Mouse (Mus musculus): ENCODE measurements at regions not wholly inside any gene's neighbourhood (a gene's known extent, or its start where the extent isn't known, plus 50 kb on each side); places are given as distances from the start of the nearest gene placed in this dataset.

DNA sequence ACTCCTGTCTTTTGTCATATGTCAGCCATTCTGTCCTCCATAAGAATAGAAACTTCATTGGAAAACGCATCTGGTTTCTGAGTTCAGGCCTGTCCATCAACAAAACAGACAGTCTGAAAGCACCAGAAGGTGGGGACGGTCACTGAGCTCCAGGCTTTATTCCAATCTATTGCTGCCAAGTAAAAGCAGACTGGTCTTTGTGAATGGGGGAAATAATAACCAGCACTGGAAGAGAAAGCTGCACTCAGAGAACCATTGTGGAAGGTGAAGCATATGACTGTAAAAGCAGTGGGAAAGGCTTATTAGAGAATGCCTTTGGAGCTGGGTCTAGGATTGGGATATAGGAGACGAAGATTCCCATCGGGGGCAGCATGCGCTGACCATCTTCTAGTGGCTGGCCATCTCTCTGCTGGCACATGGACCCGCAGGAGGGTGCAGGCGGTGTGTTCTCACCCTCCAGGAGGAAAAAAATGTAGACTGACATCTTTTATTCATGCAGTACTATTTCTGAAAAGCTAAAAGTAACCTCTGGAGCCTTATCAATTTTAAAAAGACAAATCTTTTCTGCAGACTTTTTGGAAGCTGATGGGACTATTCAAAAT lies 1638.0 kb downstream of the Car8 start:
- CTCF ChIA-PET = no interaction called here

DNA sequence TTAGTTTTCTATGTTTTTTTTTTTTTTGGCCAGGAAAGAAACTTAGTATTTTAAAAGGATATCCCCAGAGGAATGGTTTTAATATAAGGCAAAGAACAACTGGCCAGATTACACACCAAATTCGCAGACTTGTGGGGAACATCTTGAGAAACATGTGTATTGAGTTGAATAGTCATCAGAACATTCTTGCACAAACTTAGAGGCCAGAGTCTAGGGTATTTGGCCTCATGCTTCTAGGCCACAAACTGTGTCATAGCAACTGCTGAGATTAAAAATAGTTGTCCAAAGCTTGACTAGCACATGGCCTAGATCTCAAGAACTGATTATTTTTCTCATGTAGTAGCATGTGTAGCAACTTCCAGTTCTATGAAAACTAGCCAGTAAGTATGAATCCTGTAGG lies 1642.5 kb downstream of the Car8 start:
- POLR2A ChIA-PET = no interaction called here
- CTCF ChIA-PET = no interaction called here

More for the DNA sequence above, 1638.0 kb downstream of the Car8 start:
- POLR2A ChIA-PET = no interaction called here

DNA sequence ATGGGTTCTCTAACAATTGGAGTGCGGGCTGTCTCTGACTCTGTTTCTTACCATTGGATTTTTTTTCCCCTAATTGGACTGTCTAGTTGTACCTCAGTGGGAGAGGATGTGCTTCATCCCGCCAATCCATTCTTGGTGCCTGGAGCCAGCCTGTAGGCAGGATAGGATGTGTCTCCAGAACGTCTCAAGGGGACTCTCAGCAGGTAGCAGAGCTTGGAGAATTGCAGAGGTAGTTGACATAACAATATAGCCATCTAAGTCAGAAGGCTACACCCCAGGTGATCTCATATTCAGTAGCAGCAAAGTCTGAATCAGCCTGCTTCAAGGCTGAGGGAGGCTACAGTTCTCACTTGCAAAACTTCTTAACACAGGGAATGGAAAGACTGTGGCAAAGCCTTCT lies 1646.0 kb downstream of the Car8 start:
- CTCF ChIA-PET = interaction anchor here in 1 of 4 experiments (0.6 kb wide), 1 partner anchor 554 kb away, joined by 3 read pairs; no protein-coding TSS in a partner anchor
- POLR2A ChIA-PET = interaction anchor here in 1 of 4 experiments (2.4 kb wide), 1 partner anchor 25 kb away, joined by 5 read pairs; no protein-coding TSS in a partner anchor

DNA sequence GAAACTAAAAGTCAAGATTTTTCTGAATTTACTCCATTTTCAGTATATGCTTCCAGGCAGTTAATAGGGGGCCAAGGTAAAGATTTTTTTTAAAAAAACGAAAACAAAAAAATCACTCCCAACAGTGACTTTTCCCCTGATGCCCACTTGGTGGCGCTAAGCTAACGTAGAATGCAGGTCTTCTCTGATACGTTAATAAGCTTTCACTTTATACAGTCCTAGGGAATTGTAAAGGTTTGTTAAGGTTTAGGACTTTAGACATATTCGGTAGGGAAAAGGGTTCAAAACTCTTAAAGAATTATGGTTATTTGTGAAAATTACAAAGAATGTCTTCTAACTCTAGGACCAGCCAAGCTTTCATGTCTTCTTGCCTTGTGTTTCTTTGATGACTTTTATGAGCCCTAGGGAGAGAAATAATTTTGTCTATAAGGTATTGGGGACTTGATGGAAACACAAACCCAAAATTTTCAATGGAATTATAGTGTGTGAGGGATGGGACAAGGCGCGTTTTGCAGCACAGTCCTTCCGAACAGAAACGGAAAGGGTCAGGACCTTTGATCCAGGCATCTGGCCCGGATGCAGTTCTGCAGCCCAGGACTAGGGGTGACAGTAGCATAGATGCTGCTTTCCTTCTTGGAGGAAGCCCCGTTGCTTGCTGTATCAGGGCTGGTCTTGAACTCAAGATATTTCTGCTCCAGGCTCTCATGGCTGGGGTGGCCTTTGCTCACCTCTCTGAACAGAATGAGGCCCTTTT lies 1677.1 kb downstream of the Car8 start:
- ChIA-PET POLR2A (no interaction called here), CTCF (interaction anchor here in 2 of 4 experiments (0.8 to 1.0 kb wide), 5 partner anchors 25 to 1523 kb away, joined by 3 to 6 read pairs (median 3); no protein-coding TSS in a partner anchor)

DNA sequence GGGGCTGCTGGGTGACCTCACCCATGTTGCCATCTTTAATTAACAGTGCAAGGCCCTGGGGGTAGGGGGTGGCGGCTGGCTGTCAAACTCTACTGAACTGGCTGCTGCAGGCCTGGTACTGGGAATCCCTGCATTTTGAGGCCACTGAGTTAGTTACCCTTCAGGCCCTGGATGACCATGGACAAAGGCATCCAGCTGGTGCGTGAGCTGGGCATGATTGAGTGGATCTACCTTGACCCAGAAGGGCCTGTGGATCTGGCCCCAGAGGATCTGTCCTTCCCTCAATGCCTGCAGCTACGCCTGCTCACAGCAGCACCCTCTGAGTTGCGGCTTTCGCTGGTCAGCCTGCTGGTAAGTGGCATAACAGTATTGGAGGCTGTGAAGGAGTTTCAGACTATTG lies 1699.2 kb downstream of the Car8 start:
- ChIA-PET POLR2A (no interaction called here), CTCF (no interaction called here)

DNA sequence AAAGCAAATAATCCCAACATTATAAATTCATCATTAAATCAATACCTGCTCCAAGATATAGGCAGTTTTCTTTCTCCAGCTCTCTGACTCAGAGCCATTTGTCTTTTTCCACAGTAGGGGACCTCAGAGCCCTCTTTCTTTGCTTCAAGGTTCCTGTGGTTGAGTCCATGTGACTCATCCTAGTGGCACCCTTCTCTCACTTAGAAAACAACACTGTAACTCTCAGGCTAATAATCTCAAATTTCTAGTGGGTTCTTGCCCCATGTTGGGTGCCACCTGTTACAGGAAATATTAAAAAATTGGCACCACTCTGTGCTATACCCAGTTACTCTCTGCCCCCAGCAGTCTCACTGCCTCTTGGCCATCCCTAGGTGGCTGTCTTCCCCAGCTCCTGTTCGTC lies 1706.4 kb downstream of the Car8 start:
- POLR2A ChIA-PET = interaction anchor here in 1 of 4 experiments (0.6 kb wide), 1 partner anchor 10 kb away, joined by 7 read pairs; no protein-coding TSS in a partner anchor

DNA sequence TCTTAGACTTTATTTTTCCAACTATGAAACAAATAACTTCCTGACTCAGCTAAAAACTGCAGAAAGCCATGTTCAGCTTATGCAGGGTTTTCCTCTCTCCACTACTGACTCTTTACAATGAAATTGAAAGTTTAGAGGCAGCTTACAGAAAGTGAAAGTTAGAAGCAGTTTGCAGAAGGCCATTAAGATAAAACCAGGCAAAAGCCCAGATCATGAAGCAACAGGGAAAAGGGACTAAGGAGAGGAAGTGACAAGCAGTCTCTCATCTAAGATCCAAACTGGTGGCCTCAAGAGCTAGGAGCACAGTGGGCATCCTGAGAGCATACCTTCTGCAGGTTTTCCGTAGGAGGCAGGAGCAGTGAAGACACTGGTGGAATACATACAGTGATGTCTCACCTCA lies 1721.2 kb downstream of the Car8 start:
- ChIA-PET CTCF (no interaction called here), POLR2A (no interaction called here)

More for the DNA sequence above, 1706.4 kb downstream of the Car8 start:
- CTCF ChIA-PET = interaction anchor here in 1 of 4 experiments (0.6 kb wide), 1 partner anchor 1360 kb away, joined by 6 read pairs; no protein-coding TSS in a partner anchor

DNA sequence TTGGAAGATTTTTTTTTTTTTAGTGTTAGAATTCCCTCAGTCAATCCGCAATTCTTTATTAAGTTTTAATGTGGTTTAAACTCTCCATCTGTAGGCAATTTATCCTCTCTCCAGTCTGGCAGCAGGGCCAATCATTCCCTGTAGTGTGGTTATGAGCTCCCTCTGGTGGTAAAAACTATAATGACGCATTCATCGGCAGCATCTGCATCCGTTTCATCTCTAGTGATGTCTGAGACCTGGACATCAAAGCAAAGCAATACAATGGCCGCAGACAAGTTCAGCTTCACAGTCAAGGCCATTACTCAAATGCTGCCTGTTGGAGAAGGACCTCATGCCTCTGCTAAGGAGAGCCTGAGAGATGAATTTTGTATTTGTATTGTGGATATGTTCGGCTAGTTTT lies 1721.7 kb upstream of the Impad1 start:
- ChIA-PET CTCF (interaction anchor here (0.6 to 3.0 kb wide), 14 partner anchors 8 to 512 kb away, joined by 3 to 11 read pairs (median 3); no protein-coding TSS in a partner anchor), POLR2A (interaction anchor here in 2 of 4 experiments (0.7 to 1.5 kb wide), 3 partner anchors 18 to 68 kb away, joined by 3 to 5 read pairs (median 3); no protein-coding TSS in a partner anchor)

DNA sequence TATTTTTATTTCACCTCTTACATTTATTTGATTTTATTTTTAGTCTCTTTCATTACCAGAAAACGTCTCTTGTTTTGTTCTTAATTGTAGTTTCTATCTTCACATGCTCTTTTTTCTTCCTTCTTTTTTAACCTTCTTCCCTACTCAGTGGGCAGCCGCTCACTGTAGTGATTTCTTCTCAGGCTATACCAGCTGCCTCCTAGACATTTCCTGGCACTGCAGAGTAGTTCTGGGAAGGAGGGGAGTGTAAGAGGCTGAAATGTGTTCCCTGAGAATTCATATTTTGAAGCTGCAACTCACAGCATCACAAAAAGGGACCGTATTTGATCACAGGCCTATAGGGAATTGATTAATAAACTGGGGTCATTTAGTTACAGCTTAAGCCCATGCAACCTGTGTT lies 1720.5 kb upstream of the Impad1 start:
- POLR2A ChIA-PET = interaction anchor here in 1 of 4 experiments (1.5 kb wide), 1 partner anchor 67 kb away, joined by 3 read pairs; no protein-coding TSS in a partner anchor
- CTCF ChIA-PET = interaction anchor here in 2 of 4 experiments (0.6 to 3.0 kb wide), 9 partner anchors 10 to 1719 kb away, joined by 3 to 11 read pairs (median 6); no protein-coding TSS in a partner anchor

DNA sequence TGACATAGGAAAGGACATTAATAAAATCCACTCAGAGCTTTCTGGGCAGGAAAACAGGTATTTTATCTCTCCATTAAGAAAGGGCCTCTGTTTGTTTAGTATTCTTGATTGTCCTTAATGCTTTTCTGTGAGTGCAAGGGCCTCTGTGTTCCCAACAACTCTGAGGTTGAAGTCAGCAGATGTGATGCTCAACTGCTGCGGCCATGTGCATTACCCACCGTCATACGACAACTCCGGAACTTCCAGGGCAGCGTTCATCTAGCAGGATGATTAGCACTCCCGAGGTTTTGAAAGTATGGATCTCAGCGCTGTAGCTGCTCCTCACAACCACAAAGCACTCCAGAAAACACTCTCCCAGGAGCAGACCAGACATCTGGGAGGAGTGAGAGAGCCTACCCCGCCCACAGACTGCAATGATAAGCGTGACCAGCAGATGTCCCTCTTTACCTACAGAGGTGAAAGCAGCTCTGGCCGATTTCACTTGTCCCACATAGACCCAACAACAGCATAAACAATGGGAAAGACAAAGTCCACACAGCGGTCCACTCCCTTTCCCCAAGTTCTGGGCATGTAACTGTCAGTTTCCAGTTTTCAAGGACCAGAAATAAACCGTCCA lies 1719.7 kb upstream of the Impad1 start:
- POLR2A ChIA-PET = interaction anchor here in 1 of 4 experiments (0.7 kb wide), 1 partner anchor 68 kb away, joined by 3 read pairs; no protein-coding TSS in a partner anchor

DNA sequence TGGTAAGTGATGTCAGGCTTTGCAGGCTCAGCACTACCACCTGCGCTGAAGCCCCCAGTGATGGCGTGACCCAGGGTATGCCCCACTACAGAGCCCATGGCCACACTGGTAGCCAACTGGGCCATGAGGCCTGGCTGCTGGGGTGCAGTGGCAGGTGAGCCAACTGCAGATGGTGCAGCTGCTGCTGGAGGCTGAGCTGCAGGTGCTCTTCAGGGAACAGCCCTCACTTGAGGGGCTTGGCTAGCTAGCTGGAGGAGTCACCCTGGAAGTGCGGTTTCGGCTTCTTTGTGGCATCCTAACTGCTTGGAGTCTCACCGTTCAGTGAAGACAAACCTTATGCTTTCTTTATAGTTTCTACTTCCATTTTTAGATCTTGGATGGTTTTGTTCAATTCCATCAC lies 1714.9 kb upstream of the Impad1 start:
- ChIA-PET POLR2A (no interaction called here), CTCF (interaction anchor here in 1 of 4 experiments (1.0 kb wide), 1 partner anchor 81 kb away, joined by 3 read pairs; no protein-coding TSS in a partner anchor)

More for the DNA sequence above, 1719.7 kb upstream of the Impad1 start:
- CTCF ChIA-PET = interaction anchor here in 2 of 4 experiments (0.6 to 3.0 kb wide), 10 partner anchors 11 to 1720 kb away, joined by 3 to 11 read pairs (median 6); no protein-coding TSS in a partner anchor

Data from embryonic stem cell, embryonic (primary cell).